Mouse (Mus musculus) ES-Bruce4 (cell line): ENCODE data around the gene Mtif3. TPM values are rescaled to one million over a fixed set of nuclear protein-coding genes. Genes with fewer than 3 reads are reported as not detected.
A peak's percentile ranks its signal among the peaks of the same experiment; 100 is the strongest.

Source experiments
- H3K27ac ChIP-seq: 2 replicates; pipeline ENCODE4 v1.5.1; 2012; ENCODE audit warnings: low read length, inconsistent platforms; ENCODE audit not compliant: insufficient read depth
- H3K27me3 ChIP-seq: 2 replicates; pipeline ENCODE4 v1.6.1; 2012; ENCODE audit warnings: mild to moderate bottlenecking, low read length, inconsistent platforms; ENCODE audit not compliant: control insufficient read depth, poor library complexity, insufficient read depth, severe bottlenecking
- H3K36me3 ChIP-seq: 2 replicates; pipeline ENCODE4 v1.6.1; 2012; ENCODE audit warnings: inconsistent platforms, mild to moderate bottlenecking, low read length, moderate library complexity; ENCODE audit not compliant: control insufficient read depth, poor library complexity, insufficient read depth, severe bottlenecking
- H3K4me1 ChIP-seq: one replicate; pipeline ENCODE4 v1.8.1; 2011; ENCODE audit warnings: low read length; ENCODE audit not compliant: control insufficient read depth, insufficient read depth
- H3K4me3 ChIP-seq: 2 replicates; pipeline ENCODE4 v1.5.1; 2011; ENCODE audit warnings: low read depth, mild to moderate bottlenecking, low read length
- H3K9ac ChIP-seq: 2 replicates; pipeline ENCODE4 v1.6.1; 2012; ENCODE audit warnings: low read depth, mild to moderate bottlenecking, inconsistent platforms; ENCODE audit not compliant: poor library complexity, severe bottlenecking
- H3K9me3 ChIP-seq: replicated peaks from 2 replicates; pipeline ENCODE4 v1.6.1; 2012; ENCODE audit warnings: mild to moderate bottlenecking, low read length, inconsistent platforms; ENCODE audit not compliant: control insufficient read depth, poor library complexity, insufficient read depth, severe bottlenecking
- CTCF ChIP-seq: IDR thresholded peaks from one replicate; pipeline ENCODE4 v1.8.1; 2011; ENCODE audit warnings: low read depth, low read length
- EP300 ChIP-seq: IDR thresholded peaks from 2 replicates; pipeline ENCODE4 v1.6.1; 2011; ENCODE audit warnings: low read depth, low read length; ENCODE audit not compliant: insufficient read depth
- POLR2A ChIP-seq: IDR thresholded peaks from one replicate; pipeline ENCODE4 v1.8.1; 2011; ENCODE audit warnings: low read length; ENCODE audit not compliant: insufficient read depth
- polyA plus RNA-seq: library from polyadenylated mRNA; stranded (reverse); fragments of >200 nt; gene quantifications from 2 replicates; pipeline ENCODE4 v1.2.4, GENCODE M21; 2011; ENCODE audit warnings: low read depth; ENCODE audit not compliant: missing spikeins, insufficient read depth, insufficient read length

The Mtif3 gene
- polyA plus RNA-seq, 1 experiment = 16.5 TPM

- Histone ChIP-seq H3K27me3 (no peaks in the 10 kb centered on the region), H3K9me3 (no peaks in the 10 kb centered on the region), H3K27ac (no peak overlapping the region), H3K4me1 (peaks cover 5% of the 10 kb centered on the region), H3K36me3 (no peaks in the 10 kb centered on the region), H3K9ac (no peak overlapping the region), H3K4me3 (no peak overlapping the region)
- TF ChIP-seq CTCF = no peak
- TF ChIP-seq POLR2A = no peak
- no peak for TF ChIP-seq EP300
Observed at GRCm38 (mm10) chr5:146968695-146969393, 5.2 kb upstream of the Mtif3 start.

- Histone ChIP-seq H3K4me3 (peak overlapping the region; percentile 30; the same call in 1 of the 2 replicates), H3K9me3 (no peaks in the 10 kb centered on the region), H3K27ac (no peak overlapping the region), H3K9ac (peak overlapping the region; percentile 64), H3K27me3 (no peaks in the 10 kb centered on the region), H3K36me3 (0 out of 2 replicates have a peak, but pooled peaks cover 1% of the 10 kb centered on the region), H3K4me1 (no peaks in the 10 kb centered on the region)
- no peak for TF ChIP-seq CTCF
- TF ChIP-seq POLR2A = no peak
- TF ChIP-seq EP300 = no peak
Observed at GRCm38 (mm10) chr5:146963937-146964278, 308 bp upstream of the Mtif3 start.

- no peaks in the 10 kb centered on the region for H3K27me3 ChIP-seq
- H3K9me3 ChIP-seq = no peaks in the 10 kb centered on the region
- no peak overlapping the region for H3K4me3 ChIP-seq
- H3K9ac ChIP-seq = no peak overlapping the region
- peaks cover 51% of the 10 kb centered on the region for H3K36me3 ChIP-seq
- H3K4me1 ChIP-seq = no peaks in the 10 kb centered on the region
- H3K27ac ChIP-seq = no peak overlapping the region
- TF ChIP-seq POLR2A (no peak), EP300 (no peak), CTCF (no peak)
Observed at GRCm38 (mm10) chr5:146956678-146957077, 6.9 kb downstream of the Mtif3 start.

- peaks cover 60% of the 10 kb centered on the region for H3K36me3 ChIP-seq
- no peak overlapping the region for H3K27ac ChIP-seq
- H3K9ac ChIP-seq = no peak overlapping the region
- H3K27me3 ChIP-seq = no peaks in the 10 kb centered on the region
- TF ChIP-seq EP300 = no peak
- TF ChIP-seq CTCF = no peak
- TF ChIP-seq POLR2A = no peak
- no peaks in the 10 kb centered on the region for H3K4me1 ChIP-seq
- H3K9me3 ChIP-seq = no peaks in the 10 kb centered on the region
- H3K4me3 ChIP-seq = no peak overlapping the region
Observed at GRCm38 (mm10) chr5:146955651-146956050, 7.9 kb downstream of the Mtif3 start.

- no peak overlapping the region for H3K9ac ChIP-seq
- H3K27me3 ChIP-seq = no peaks in the 10 kb centered on the region
- H3K9me3 ChIP-seq = no peaks in the 10 kb centered on the region
- peaks cover 64% of the 10 kb centered on the region for H3K36me3 ChIP-seq
- peaks cover 1% of the 10 kb centered on the region for H3K4me1 ChIP-seq
- H3K4me3 ChIP-seq = no peak overlapping the region
- TF ChIP-seq CTCF (no peak), POLR2A (no peak)
- H3K27ac ChIP-seq = no peak overlapping the region
Observed at GRCm38 (mm10) chr5:146954576-146954975, 9.0 kb downstream of the Mtif3 start.

- Histone ChIP-seq H3K27me3 (no peaks in the 10 kb centered on the region), H3K36me3 (peaks cover 32% of the 10 kb centered on the region), H3K4me3 (peak within 1 kb of the TSS; percentile 94), H3K9ac (peak within 1 kb of the TSS; percentile 78), H3K27ac (peak within 1 kb of the TSS; percentile 95), H3K4me1 (peaks cover 4% of the 10 kb centered on the region), H3K9me3 (no peaks in the 10 kb centered on the region)
- no peak for TF ChIP-seq CTCF
- peak; percentile 72 for TF ChIP-seq POLR2A
Observed at GRCm38 (mm10) chr5:146948508-146949088, 15.0 kb downstream of the Mtif3 start, which contains the start of gene Gtf3a. Gene Gtf3a, plus strand, starts transcription at chr5:146948657.
